Mouse (Mus musculus): ENCODE data around the gene Gipc1. TPM values are rescaled to one million over a fixed set of nuclear protein-coding genes. Genes with fewer than 3 reads are reported as not detected.

The Gipc1 gene
- polyA plus RNA-seq, 1 experiment from 2014 or later = 107 TPM

DNA sequence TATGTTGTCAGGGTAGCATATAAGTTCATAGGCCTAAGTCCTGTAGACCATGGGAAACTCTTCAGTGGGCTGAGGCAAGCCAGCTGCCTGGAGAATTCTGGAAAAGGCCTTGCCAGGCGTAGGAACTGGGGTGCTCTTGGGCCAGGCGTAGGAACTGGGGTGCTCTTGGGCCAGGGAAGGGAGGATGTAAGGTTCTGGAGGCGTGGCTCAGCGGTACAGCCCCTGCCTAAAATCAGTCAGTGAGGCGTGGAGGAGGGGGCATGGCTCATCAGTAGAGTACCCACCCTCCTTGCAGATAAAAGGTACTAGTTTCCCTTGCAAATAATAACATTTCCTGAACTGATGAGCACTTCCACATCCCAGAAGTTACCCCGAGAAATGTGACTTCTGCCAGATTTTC lies 2.2 kb downstream of the Gipc1 start:
- H3K36me3 ChIP-seq (ENCODE audit: control insufficient read depth, insufficient read depth, low read length) = peaks cover 19% of the 10 kb centered on the region; the same call in 1 of the 2 replicates
- no peak overlapping the region for H3K27ac ChIP-seq (replicated peaks; ENCODE audit: low read depth, low read length)
- H3K27me3 ChIP-seq (replicated peaks; ENCODE audit: control insufficient read depth, insufficient read depth, low read length) = no peaks in the 10 kb centered on the region
- WGBS = 94% methylated on average over 6 of the region's 6 CpGs
- no peak overlapping the region for H3K9ac ChIP-seq (ENCODE audit: low read depth, low read length)
- no peak for DNase-seq (ENCODE audit: low spot score)
- H3K4me3 ChIP-seq (ENCODE audit: low read depth, low read length) = no peak overlapping the region
- H3K4me1 ChIP-seq (ENCODE audit: control insufficient read depth, insufficient read depth, low read length) = peaks cover 11% of the 10 kb centered on the region; the same call in 1 of the 2 replicates
- no peak overlapping the region for H3K4me2 ChIP-seq (ENCODE audit: low read depth, low read length)
- H3K9me3 ChIP-seq (ENCODE audit: control insufficient read depth, low read length) = no peaks in the 10 kb centered on the region; the same call in 1 of the 2 replicates
- ATAC-seq (ENCODE audit: low read depth) = no peak

DNA sequence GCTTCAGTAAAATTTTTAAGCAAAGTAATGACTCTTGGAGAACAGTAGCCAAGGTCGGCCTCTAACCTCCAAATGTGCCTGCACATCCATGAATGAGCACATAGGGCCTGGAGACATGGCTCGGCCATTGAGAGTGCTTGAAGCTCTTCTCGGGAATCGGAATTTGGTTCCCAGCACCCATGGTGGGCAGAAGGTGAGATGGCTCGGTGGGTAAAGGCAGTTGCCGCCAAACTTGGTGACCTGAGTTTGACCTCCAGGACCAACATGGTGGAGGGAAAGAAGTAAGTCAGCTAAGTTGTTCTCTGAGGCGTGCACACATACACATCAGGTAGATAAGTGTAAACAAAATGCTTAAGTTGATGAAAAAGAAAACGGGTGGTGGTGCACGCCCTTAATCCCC lies 3.6 kb downstream of the Gipc1 start:
- Histone ChIP-seq H3K9ac (ENCODE audit: low read depth, low read length) (no peak overlapping the region), H3K4me1 (ENCODE audit: control insufficient read depth, insufficient read depth, low read length) (peaks cover 23% of the 10 kb centered on the region), H3K4me3 (ENCODE audit: low read depth, low read length) (no peak overlapping the region), H3K4me2 (ENCODE audit: low read depth, low read length) (no peak overlapping the region), H3K27me3 (replicated peaks; ENCODE audit: control insufficient read depth, insufficient read depth, low read length) (no peaks in the 10 kb centered on the region), H3K9me3 (ENCODE audit: control insufficient read depth, low read length) (no peaks in the 10 kb centered on the region; the same call in 1 of the 2 replicates), H3K27ac (replicated peaks; ENCODE audit: low read depth, low read length) (no peak overlapping the region), H3K36me3 (ENCODE audit: control insufficient read depth, insufficient read depth, low read length) (peaks cover 19% of the 10 kb centered on the region; the same call in 1 of the 2 replicates)
- no peak for ATAC-seq (ENCODE audit: low read depth)
- DNase-seq (ENCODE audit: low spot score) = no peak
- WGBS = 92% methylated on average over 9 of the region's 9 CpGs

GRCm38 (mm10) chr8:83656484-83657246 lies 4.2 kb downstream of the Gipc1 start:
- WGBS = 70% methylated on average over 13 of the region's 13 CpGs
- H3K4me1 ChIP-seq (ENCODE audit: control insufficient read depth, insufficient read depth, low read length) = peaks cover 28% of the 10 kb centered on the region
- no peak overlapping the region for H3K9ac ChIP-seq (ENCODE audit: low read depth, low read length)
- H3K36me3 ChIP-seq (ENCODE audit: control insufficient read depth, insufficient read depth, low read length) = peaks cover 19% of the 10 kb centered on the region; the same call in 1 of the 2 replicates
- ATAC-seq (ENCODE audit: low read depth) = no peak
- no peak for DNase-seq (ENCODE audit: low spot score)
- no peak overlapping the region for H3K27ac ChIP-seq (replicated peaks; ENCODE audit: low read depth, low read length)
- no peaks in the 10 kb centered on the region for H3K9me3 ChIP-seq (ENCODE audit: control insufficient read depth, low read length)
- H3K27me3 ChIP-seq (replicated peaks; ENCODE audit: control insufficient read depth, insufficient read depth, low read length) = no peaks in the 10 kb centered on the region
- H3K4me3 ChIP-seq (ENCODE audit: low read depth, low read length) = no peak overlapping the region
- H3K4me2 ChIP-seq (ENCODE audit: low read depth, low read length) = no peak overlapping the region

DNA sequence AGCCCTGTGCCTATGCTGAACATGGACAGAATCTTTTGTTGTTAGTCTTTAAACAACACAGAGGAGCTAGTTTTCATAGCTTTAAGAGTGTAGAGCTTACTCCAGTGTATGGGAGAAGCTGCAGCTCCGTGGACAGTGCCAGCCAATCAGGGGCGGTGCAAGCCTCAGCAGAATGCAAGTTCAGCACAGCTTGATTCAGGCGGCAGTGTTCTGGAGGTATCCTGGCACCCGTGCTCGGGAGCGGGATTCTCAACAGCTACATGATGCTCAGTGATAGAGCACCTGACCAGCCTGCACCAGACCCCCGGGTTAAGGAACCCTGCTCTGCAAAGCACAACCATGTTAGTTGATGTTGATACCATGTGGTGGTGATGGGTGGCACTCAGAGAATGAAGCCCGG lies 8.1 kb downstream of the Gipc1 start:
- no peaks in the 10 kb centered on the region for H3K9me3 ChIP-seq (ENCODE audit: control insufficient read depth, low read length)
- H3K4me1 ChIP-seq (ENCODE audit: control insufficient read depth, insufficient read depth, low read length) = peaks cover 38% of the 10 kb centered on the region
- 0 out of 2 replicates have a peak overlapping the region, but pooled peaks have one; percentile 23 for H3K4me3 ChIP-seq (ENCODE audit: low read depth, low read length)
- H3K27ac ChIP-seq (replicated peaks; ENCODE audit: low read depth, low read length) = peak overlapping the region; percentile 76
- H3K27me3 ChIP-seq (replicated peaks; ENCODE audit: control insufficient read depth, insufficient read depth, low read length) = no peaks in the 10 kb centered on the region
- H3K36me3 ChIP-seq (ENCODE audit: control insufficient read depth, insufficient read depth, low read length) = peaks cover 32% of the 10 kb centered on the region
- peak overlapping the region; percentile 51 for H3K4me2 ChIP-seq (ENCODE audit: low read depth, low read length)
- H3K9ac ChIP-seq (ENCODE audit: low read depth, low read length) = peak overlapping the region; percentile 51
- 17% methylated on average over 7 of the region's 8 CpGs for WGBS
- DNase-seq (ENCODE audit: low spot score) = peak; percentile 45
- no peak for ATAC-seq (ENCODE audit: low read depth)

- 11% methylated on average over 12 of the region's 22 CpGs for WGBS
- Histone ChIP-seq H3K4me1 (ENCODE audit: control insufficient read depth, insufficient read depth, low read length) (peaks cover 40% of the 10 kb centered on the region), H3K4me3 (ENCODE audit: low read depth, low read length) (peak overlapping the region; percentile 23), H3K27me3 (replicated peaks; ENCODE audit: control insufficient read depth, insufficient read depth, low read length) (no peaks in the 10 kb centered on the region), H3K9ac (ENCODE audit: low read depth, low read length) (peak overlapping the region; percentile 51), H3K36me3 (ENCODE audit: control insufficient read depth, insufficient read depth, low read length) (peaks cover 32% of the 10 kb centered on the region), H3K9me3 (ENCODE audit: control insufficient read depth, low read length) (no peaks in the 10 kb centered on the region), H3K27ac (replicated peaks; ENCODE audit: low read depth, low read length) (peak overlapping the region; percentile 76), H3K4me2 (ENCODE audit: low read depth, low read length) (peak overlapping the region; percentile 51)
- ATAC-seq (ENCODE audit: low read depth) (peak; percentile 27; the same call in 1 of the 2 replicates), DNase-seq (ENCODE audit: low spot score) (peak; percentile 77)
Observed at GRCm38 (mm10) chr8:83660995-83661680, 8.7 kb downstream of the Gipc1 start.

GRCm38 (mm10) chr8:83662421-83662826 lies 9.9 kb downstream of the Gipc1 start:
- peaks cover 20% of the 10 kb centered on the region for H3K36me3 ChIP-seq (ENCODE audit: control insufficient read depth, insufficient read depth, low read length)
- H3K4me2 ChIP-seq (ENCODE audit: low read depth, low read length) = no peak overlapping the region
- ATAC-seq (ENCODE audit: low read depth) = peak; percentile 44
- no peak overlapping the region for H3K9ac ChIP-seq (ENCODE audit: low read depth, low read length)
- 27% methylated on average over 2 of the region's 4 CpGs for WGBS
- no peaks in the 10 kb centered on the region for H3K9me3 ChIP-seq (ENCODE audit: control insufficient read depth, low read length)
- peak overlapping the region; percentile 30; the same call in 1 of the 2 replicates for H3K27ac ChIP-seq (replicated peaks; ENCODE audit: low read depth, low read length)
- H3K27me3 ChIP-seq (replicated peaks; ENCODE audit: control insufficient read depth, insufficient read depth, low read length) = no peaks in the 10 kb centered on the region
- peak; percentile 95 for DNase-seq (ENCODE audit: low spot score)
- peaks cover 53% of the 10 kb centered on the region for H3K4me1 ChIP-seq (ENCODE audit: control insufficient read depth, insufficient read depth, low read length)
- H3K4me3 ChIP-seq (ENCODE audit: low read depth, low read length) = no peak overlapping the region

DNA sequence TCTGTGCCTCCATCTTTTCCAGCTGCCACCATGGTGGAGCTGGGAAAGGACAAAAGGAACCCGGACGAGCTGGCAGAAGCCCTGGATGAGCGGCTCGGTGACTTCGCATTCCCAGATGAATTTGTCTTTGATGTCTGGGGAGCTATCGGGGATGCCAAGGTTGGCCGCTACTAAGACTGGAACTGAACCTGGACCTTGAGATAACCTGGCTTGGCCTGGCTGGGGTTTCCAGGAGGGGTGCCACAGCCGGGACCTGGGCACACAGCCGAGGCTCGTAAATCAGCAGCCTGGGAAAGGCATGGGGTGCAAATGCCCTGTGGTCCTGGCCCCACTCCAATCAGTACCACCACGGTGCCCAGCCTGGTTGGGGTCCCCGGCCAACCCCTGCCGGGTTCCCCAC lies 11.6 kb downstream of the Gipc1 start:
- H3K4me2 ChIP-seq (ENCODE audit: low read depth, low read length) = no peak overlapping the region
- ATAC-seq (ENCODE audit: low read depth) (no peak), DNase-seq (ENCODE audit: low spot score) (no peak)
- no peaks in the 10 kb centered on the region for H3K9me3 ChIP-seq (ENCODE audit: control insufficient read depth, low read length)
- H3K4me1 ChIP-seq (ENCODE audit: control insufficient read depth, insufficient read depth, low read length) = peaks cover 63% of the 10 kb centered on the region
- H3K27me3 ChIP-seq (replicated peaks; ENCODE audit: control insufficient read depth, insufficient read depth, low read length) = no peaks in the 10 kb centered on the region
- peaks cover 13% of the 10 kb centered on the region for H3K36me3 ChIP-seq (ENCODE audit: control insufficient read depth, insufficient read depth, low read length)
- 87% methylated on average over 13 of the region's 13 CpGs for WGBS
- H3K9ac ChIP-seq (ENCODE audit: low read depth, low read length) = no peak overlapping the region
- H3K4me3 ChIP-seq (ENCODE audit: low read depth, low read length) = no peak overlapping the region
- H3K27ac ChIP-seq (replicated peaks; ENCODE audit: low read depth, low read length) = peak overlapping the region; percentile 77; the same call in 1 of the 2 replicates

GRCm38 (mm10) chr8:83664931-83665625 lies 12.6 kb downstream of the Gipc1 start:
- DNase-seq (ENCODE audit: low spot score) (peak; percentile 82), ATAC-seq (ENCODE audit: low read depth) (no peak; the same call in 1 of the 2 replicates)
- peaks cover 60% of the 10 kb centered on the region for H3K4me1 ChIP-seq (ENCODE audit: control insufficient read depth, insufficient read depth, low read length)
- no peaks in the 10 kb centered on the region for H3K27me3 ChIP-seq (replicated peaks; ENCODE audit: control insufficient read depth, insufficient read depth, low read length)
- peak overlapping the region; percentile 77 for H3K27ac ChIP-seq (replicated peaks; ENCODE audit: low read depth, low read length)
- H3K4me3 ChIP-seq (ENCODE audit: low read depth, low read length) = no peak overlapping the region
- H3K36me3 ChIP-seq (ENCODE audit: control insufficient read depth, insufficient read depth, low read length) = peaks cover 18% of the 10 kb centered on the region
- WGBS = 21% methylated on average over 2 of the region's 2 CpGs
- no peaks in the 10 kb centered on the region for H3K9me3 ChIP-seq (ENCODE audit: control insufficient read depth, low read length)
- no peak overlapping the region for H3K4me2 ChIP-seq (ENCODE audit: low read depth, low read length)
- 0 out of 2 replicates have a peak overlapping the region, but pooled peaks have one; percentile 14 for H3K9ac ChIP-seq (ENCODE audit: low read depth, low read length)

Measured in embryonic facial prominence, embryonic 14.5 days (tissue).